Mouse (Mus musculus) CH12F3 (cell line): ENCODE results near the gene Elane.

Experiments used
- in situ Hi-C: fragments of 300-500 bp; cut with MboI; formaldehyde crosslinking; loops from 2 replicates; pipeline ENCODE4 v1.14.3; 2020; ENCODE audit warnings: low sequenced_read_pairs

Gene Elane

GRCm38 (mm10) chr10:79886054-79886453 lies at the start of gene Elane:
Gene Elane, plus strand, starts transcription at chr10:79886247.
- in situ Hi-C loops: no loop called here

DNA sequence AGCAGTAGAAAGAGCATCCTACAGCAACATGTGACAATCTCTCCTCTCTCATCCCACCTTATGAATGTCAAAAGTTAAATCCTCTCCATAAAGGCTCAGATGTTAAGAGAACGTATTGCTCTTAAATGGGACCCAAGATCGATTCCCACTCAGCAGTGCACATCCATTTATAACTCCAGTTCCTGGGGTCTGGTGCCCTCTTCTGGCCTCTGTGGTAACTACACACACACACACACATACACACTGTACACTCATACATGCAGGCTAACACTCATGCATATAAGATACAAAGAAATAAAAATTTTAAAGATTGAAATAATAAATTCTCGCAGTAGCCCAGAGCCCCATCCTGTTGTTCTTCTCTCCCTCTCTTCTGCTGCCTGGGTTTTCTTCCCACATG lies 49.1 kb upstream of the Elane start:
- in situ Hi-C loops: no loop called here

DNA sequence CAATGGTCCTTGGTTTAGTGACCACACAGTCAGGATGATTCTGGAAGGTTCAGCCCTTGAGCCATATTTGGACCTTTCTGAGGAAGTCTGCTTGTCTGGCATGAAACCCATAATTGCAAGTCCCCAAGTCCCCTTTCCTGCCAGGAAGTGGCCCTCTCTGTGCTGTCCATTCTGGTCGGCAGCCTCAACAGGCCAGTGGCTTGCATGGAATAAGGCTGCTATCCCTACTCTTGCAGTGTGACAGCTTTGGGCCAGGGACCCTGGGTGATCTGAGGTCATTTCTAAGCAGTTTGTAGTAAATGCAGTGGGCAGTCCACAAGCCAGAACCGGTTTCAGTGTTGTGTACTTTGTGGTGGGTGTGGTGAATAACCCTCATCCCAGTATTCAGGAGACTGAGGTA lies 47.9 kb upstream of the Elane start:
- in situ Hi-C loops: no loop called here

- in situ Hi-C loops: no loop called here
Observed at GRCm38 (mm10) chr10:79840091-79840490, 46.0 kb upstream of the Elane start.

DNA sequence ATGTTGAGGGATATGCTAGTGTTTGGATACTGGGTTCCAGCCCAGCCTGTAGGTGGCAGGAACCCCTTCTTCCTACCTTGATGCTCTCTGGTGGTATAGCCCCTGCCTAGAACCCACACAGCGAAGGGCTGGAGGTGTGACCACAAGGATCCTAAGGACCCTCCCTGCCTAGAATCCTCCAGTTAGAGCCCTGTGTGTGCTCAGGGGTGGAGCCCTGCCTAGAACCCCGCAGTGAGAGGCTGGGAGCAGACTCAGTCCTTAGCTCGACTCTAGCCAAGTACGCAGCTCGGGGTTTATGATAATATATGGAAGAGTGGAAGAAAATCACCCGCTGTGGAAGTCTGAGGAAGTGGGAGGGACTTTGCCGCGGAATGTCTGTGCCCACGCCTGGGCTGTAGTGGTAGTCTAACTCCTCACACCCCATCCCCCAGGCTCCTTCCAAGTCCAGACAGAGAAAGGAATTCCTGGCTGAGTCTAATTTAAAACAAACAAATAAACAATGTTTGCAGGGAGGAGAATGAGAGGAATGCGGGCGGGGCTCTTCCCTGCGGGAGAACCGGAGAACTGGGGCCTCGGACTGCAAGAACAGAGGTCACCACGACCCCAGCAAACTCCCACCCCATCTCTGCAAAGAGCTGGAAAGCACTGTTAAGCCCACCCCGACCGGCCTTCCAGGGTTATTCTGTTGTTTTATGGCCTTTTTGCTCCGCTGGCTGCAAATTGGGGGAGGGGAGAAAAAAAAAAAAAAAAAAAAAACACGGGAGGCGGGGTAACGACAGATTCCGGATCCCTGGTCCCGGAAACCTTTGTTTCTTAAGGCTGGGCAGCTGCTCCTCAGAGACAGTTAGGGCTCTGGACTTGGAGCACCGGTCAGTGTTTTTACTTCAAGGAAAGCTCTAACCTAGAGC lies 45.1 kb upstream of the Elane start:
- in situ Hi-C loops: no loop called here

DNA sequence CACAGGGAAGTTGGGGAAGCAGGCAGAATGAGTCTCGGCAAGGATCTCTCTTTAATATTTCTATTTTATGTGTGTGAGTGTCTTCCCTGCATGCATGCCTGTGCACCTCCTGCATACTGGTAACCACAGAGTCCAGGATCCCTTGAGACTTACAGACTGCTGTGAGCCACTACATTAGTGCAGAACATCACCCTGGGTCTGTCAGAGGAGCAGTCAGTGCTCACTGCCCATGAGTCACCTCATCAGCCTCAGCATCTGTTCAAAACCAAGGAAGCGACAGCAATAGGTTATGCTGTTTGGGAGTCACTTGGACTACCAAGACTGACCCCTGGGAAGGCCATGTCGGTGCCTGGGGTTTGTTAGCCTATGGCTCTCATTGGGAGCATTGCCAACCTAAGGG lies 43.7 kb upstream of the Elane start:
- in situ Hi-C loops: no loop called here

GRCm38 (mm10) chr10:79843476-79843875 lies 42.6 kb upstream of the Elane start:
- in situ Hi-C loops: no loop called here

- in situ Hi-C loops: no loop called here
Observed at GRCm38 (mm10) chr10:79846553-79846952, 39.5 kb upstream of the Elane start.

DNA sequence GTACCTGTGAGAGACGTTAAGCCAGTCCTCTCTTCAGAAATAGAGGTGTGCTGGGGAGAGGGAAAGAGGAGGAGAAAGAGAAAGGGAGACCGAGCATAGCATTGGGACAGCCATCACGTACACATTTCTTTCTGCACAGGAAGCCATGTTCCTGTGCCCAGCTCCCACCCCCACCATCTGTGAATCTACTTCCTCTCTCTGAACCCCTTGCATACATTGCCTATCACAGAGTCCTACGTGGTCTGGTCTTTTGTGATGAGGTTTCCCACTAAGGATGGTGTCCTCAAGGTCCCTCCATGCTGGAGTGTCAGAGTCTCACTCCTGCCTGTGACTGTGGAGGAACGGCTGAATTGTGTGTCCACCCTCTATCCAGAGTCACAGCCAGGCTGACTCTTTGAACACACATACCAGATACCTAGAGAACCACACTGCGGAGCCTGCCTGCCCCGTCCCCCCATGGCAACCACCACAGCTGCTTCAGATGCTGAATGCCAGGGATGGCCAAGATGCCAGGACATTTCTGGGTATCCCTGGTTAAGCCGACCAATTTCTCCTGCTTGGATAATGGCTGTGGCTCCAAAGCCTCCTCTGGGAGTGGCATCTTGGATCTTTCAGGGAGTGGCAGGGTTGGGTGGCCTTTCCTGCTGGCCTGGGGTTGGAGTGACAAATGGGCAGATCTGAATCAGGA lies 36.0 kb upstream of the Elane start:
- in situ Hi-C loops: no loop called here

- in situ Hi-C loops: no loop called here
Observed at GRCm38 (mm10) chr10:79851653-79852052, 34.4 kb upstream of the Elane start.

DNA sequence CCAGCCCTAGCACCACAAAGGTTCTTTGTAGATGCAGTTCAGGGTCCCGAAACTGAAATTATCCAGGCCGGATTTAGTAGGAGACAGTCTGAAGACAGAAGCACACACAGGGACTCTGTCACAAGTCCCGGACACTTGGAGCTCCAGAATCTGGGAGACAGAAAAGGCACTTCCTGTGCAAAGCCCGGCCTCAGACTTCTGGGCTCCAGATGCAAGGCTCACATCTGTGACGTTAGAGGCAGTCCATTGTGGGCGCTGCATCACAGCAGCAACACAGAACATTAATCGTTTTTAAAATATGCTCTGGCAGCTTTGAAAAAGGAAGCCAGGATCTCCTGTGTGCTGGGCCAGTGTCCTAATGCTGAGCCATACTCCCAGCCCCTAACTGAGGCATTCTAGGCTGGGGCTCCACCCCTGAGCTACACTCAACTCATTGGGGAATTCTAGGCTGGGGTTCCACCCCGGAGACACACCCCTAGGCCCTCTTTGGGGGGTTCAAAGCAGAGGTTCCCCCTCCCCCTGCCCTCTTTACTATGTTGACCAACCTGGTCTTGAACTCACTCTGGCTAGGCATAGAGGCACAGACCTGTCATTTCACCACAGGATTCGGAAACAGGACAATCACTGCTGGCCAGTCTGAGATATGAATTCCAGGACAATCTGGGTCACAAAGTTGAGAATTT lies 33.8 kb upstream of the Elane start:
- in situ Hi-C loops: no loop called here

GRCm38 (mm10) chr10:79852827-79853226 lies 33.2 kb upstream of the Elane start:
- in situ Hi-C loops: no loop called here

DNA sequence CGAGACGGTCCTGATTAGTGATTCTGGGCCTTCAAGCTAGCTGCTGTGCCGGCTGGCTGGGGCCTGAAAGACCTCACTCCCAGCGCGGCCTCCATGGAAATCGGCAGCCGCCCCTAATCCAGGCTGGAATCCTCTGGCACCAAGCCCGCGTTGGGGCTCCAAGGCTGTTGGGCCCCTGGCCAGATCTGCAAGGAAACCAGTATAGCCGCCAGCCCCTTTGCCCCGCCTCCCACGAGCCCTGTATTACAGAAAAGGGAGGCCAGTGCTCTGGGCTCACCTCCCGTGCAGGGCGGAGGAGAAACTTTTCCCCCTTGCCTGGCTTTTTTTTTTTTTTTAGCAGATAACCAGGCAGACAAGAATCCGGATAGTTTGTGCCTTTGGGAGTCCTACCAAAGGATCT lies 32.7 kb upstream of the Elane start:
- in situ Hi-C loops: no loop called here

GRCm38 (mm10) chr10:79853860-79854795 lies 31.9 kb upstream of the Elane start, which contains the start of gene Ptbp1:
Gene Ptbp1, plus strand, starts transcription at chr10:79854427.
- in situ Hi-C loops: no loop called here

DNA sequence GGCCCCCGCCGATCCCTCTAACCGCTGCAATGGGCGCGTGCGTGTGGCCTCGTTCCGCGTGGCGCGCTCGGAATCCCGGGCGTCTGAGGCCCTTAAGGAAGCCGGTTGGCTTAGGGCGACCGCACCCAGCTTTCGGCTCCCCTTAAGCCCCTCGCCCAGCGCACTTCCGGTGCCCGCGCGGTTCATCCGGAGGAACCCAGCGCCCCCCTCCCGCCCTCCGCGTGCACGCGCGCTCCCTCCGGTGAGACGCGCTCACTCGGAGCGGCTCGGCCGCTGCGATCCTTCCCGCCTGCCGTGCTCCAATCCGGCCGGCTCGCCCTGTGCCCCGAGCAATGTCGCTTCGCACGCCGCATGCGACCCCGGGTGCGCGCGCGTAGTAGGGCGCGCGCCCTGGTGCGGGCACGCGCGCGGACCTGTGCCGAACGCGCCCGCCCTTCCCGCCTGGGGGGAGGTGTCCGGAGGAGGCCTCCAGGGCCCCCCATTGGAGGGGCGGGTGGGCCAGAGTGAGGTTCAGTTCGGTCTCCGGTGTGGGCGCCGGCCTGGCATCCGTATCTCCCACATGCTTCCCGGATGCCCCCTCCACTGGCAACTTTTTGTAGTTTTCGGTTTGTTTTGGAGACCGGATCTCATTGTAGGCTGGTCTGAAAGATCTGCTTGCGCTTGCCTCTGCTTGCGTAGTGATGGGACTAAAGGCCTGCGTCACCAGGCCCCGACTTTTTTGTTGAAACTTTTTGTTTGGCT lies 31.1 kb upstream of the Elane start:
- in situ Hi-C loops: no loop called here

DNA sequence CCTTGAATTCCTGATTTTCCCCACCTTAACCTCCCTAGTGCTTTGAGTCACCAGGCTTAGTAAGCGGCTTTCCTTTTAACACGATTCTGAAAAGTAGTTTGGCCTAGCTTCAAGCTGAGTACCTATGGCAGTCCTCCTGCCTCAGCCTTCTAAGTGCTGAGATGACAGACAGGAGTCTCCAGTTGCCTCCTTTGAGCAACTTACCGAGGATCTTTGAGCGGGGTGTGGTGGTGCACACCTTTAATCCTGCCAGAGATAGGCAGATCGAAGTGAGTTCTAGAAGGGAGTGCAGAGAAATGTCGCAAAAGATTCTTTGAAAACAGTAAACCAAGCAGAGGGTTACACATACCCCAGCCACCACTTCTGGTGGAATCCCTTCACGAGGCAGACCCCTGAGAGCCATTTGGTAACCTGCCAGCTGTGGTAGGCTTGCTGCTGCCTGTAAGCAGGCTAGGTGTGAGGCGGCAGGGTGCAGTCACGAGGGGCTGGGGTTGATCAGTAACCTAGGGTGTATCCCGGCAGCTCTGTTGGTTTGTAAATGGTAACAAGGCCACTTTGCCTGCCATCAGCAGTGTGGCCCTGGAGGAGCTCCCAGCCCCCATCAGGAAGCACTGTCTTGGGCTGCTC lies 30.4 kb upstream of the Elane start:
- in situ Hi-C loops: no loop called here

DNA sequence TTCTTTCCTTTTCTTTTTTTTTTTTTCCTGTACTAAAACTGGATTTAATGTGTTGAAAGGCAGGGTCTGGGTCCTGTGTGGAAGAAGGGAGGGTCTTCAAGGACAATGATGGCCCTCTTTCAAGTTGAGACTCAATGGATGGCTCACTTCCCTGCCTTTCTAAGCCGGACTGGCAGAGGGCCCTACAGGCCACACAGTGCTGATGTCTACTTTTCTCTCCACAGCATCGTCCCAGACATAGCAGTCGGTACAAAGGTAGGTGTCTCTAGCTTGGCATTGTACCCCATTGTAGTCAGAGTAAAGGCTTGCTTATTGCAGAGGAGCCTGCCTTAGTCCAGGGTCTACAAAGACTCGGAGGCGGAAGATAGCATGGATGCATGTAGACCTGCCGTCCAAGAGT lies 29.8 kb upstream of the Elane start:
- in situ Hi-C loops: no loop called here

- in situ Hi-C loops: no loop called here
Observed at GRCm38 (mm10) chr10:79856704-79857451, 29.2 kb upstream of the Elane start.

DNA sequence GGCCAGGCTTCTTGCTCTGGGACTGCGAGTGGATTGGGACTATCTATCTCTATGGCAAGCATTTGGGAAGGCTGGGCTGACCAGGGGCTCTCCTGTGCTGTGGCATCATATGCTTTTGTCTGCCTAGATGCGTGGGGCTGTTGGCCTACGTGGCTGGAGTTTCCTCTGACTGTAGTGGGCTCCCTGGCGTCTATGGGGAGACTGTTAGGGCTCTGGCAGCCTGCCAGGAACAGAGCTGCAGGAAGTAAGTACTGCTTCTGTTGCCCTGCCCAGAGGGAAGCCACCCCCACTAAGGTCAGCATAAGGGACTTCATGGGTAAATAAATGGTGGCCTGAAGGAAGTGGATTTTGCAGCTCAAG lies 28.6 kb upstream of the Elane start:
- in situ Hi-C loops: no loop called here
